Mouse (Mus musculus) layer of hippocampus, adult 9-10 months (tissue): ENCODE measurements around the gene Tph2.

Experiments
- DNase-seq: peaks from one replicate; pipeline ENCODE4 v3.0.0; 2022; ENCODE audit warnings: low spot score

The Tph2 gene

DNA sequence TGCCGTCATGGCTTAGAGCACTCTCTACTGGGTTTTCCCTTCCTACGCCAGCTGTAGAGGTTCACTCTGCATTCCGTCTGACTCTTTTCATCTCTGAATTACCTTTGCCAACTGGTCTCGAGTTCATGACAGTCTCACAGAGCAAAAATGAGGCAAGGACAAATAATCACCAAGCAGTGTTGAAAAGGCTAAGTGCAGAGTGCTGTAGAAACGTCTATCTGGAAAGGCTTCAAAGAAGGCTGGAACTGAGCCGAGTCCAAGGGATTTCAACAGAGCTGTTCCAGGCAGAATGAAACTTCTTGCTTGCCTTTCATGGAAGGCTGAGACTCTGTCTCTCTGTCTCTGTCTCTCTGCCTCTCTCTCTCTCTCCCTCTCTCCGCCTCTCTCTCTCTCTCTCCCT lies 47.8 kb downstream of the Tph2 start:
- DNase-seq = no peak

DNA sequence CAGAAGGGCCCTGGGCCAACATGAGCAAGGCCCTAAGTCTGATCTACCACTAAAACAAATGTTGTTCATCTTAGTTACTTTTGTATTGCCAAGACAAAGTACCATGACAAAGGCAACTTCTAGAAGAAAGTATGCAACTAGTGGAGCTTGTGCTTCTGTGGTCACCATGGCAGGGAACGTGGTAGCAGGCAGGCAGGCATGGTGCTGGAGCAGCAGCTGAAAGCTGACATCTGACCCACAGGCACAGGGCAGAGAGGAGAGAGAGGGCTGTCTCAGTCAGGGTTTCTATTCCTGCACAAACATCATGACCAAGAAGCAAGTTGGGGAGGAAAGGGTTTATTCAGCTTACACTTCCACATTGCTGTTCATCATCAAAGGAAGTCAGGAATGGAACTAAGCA lies 56.9 kb downstream of the Tph2 start:
- no peak for DNase-seq

DNA sequence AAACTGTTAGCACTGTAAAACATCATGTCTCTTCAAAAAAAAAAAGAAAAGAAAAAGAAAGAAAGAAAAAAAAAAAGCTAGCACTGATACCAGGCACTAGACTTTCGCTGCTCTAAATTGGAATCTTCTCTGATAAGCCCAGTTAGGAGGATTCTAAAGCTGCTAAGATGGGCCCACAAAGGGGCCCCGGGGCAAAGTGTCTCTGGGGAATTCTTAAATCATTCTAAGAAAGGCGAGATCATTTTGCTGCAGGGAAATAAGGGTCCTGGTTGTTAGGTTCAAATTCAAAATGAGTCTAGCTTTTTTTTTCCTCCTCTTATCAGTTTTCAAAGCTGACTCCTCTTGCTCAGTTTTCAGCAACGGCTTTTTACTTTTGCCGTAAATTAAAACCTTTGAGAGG lies 59.3 kb downstream of the Tph2 start:
- no peak for DNase-seq

DNA sequence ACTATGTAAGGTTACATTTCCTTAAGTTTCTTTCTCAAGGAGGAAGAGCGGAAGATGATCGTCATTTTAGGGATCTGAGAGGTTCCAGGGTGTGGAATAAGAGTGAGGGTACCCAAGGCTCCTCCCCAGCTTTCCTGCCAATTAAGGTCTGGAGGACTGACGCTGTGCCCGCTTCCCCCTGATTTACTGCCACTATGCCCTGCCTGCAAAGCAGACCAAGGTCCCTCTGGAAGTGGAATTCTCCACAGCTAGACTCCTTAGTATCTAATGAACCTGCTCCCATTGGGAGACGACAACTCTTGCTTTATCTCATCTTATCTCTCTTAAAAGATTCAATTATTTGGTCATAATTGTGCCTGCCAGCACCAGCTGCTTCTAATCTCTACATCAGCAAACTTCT lies 59.8 kb downstream of the Tph2 start:
- no peak for DNase-seq

DNA sequence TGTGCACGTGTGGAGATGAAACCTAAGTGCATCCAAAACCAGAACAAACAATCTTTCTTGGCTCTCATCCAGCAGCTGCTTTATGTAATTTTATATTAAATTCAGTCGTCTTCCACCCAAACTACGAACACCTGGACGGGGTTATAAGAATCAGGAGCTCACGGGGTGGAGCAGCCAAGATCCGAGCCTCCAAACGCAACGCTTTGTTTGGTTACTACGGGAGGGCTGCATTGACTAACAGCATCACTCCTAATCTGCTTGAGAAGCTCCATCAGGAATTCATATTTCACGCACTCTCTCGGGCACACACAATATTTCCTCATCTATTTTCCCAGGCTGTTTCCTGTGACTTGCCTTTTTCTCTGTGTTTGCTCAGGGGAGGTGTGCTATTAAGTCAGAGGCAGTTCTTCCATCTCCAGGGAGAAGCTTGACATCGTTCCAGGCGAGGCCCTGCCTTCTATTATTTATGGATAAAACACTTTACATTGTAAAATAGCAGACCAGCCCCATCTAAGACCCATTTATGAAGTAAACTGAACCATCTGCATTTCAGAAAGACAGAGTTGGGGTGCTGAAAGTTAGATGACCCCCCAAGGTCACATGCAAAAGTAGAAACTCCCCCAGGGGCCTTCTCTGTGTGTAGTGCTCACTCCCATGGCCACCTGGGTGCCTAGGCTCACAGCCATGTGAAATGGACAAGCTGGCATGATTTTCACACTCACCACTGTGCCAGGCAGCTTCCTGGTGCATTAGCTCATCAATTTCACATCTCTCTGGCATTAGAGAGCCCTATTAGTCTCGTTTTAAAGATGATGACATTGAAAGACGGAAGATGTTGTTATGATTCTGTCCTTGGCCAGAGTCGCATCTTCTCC lies 76.9 kb downstream of the Tph2 start:
- DNase-seq = no peak

DNA sequence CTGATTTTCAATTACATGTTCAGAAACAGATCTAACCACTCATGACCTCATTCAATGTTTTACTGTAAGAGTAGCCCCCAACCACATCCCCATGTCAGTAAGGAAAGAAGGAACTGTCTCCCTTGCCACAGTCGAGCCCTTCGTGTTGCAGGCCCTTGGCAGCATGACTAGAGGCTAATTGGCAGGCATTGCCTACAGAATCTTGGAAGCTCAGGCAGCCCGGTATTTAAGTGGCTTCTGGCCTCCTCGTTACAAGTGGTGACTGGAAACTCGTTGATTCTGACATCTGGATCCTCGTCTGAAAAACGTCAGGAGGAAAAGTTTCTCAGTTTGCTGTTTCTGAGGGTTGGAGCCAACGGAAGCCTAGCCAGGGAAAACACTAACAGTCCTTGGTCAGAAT lies 80.6 kb downstream of the Tph2 start:
- DNase-seq = no peak

DNA sequence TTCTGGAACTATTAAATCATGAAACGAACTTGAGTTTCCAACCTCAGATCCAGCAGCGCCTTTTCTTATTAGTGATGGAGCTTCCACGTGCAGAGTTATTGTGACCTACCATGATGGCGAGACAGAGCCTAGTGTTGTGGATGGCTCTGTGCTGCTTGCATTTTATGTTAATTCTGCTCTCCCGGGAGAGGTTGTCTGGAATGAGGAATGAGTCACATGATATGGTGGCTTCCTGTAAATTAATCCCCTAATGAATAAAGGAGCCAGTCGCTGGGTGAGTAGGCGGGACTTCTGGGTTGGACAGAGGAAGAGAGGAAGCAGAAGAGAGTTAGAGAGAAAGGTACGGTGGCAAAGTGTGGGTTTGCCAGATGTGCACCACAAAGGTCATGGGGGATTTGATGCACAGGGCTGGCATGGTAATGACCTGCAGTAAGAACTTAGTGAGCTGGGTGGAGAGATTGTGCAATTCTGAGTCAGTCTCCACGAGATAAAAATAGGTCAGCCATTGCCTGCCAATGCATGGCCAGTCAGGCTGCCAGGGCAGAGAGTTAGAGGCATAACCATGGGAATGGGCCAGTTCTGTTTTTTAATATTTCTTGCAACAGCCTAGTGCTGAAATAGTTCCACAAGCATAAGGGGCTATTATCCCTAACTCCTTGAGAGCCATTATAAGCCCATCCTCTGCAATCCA lies 84.8 kb downstream of the Tph2 start:
- no peak for DNase-seq

DNA sequence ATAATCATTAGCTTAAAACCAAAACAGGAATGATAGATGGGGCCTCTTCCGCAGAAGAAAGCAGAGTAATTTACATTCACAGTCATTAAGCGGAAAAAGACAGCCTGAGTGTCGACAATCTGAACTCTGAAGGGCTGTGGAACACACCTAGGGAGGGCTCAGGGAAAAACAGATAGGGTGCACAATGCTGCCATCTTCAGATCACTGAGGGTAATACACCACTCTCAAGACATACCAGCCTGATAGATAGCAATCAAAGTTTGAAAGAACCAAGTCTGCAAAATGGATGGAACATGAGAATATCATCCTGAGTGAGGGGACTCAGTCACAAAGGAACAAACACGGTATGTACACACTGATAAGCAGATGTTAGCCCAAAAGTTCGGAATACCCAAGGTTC lies 87.7 kb downstream of the Tph2 start:
- peak; percentile 61 for DNase-seq

DNA sequence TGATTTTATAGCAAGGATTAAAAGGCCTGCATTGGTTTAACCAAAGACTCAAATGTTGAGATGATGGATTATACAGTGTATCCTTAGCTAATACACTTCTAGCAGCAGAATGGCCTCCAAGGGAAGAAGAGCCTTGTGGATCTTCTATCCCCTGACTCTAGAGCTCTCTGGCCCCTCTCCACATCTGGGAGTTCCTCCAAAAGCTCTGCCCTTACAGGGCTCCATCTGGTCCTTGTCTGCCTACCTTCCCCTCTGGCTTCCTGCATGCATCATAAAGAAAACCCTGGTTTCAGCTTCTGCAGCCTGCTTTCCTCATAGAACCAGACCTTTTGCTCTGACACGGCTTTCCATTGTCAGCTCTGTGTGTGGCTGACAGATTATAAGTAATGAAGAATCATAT lies 88.6 kb downstream of the Tph2 start:
- no peak for DNase-seq

DNA sequence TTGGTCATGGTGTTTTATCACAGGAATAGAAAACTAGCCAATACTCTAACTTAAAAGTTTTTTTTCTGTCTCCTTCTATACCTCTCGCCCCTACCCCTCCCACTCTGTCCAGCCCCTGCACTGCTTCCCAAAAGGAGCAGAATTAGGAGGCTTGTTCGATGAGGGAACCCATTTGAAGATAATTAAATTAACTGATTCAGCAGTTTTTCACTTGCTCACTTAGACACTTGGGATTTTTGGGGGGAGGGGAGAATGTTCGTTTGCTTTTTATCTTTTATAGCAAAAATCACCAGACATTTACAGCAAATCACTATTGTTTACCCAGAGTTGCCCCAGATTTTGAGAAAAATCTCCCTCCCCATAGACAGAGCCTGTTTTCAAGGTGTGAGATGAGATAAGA lies 106.6 kb downstream of the Tph2 start:
- DNase-seq = no peak

DNA sequence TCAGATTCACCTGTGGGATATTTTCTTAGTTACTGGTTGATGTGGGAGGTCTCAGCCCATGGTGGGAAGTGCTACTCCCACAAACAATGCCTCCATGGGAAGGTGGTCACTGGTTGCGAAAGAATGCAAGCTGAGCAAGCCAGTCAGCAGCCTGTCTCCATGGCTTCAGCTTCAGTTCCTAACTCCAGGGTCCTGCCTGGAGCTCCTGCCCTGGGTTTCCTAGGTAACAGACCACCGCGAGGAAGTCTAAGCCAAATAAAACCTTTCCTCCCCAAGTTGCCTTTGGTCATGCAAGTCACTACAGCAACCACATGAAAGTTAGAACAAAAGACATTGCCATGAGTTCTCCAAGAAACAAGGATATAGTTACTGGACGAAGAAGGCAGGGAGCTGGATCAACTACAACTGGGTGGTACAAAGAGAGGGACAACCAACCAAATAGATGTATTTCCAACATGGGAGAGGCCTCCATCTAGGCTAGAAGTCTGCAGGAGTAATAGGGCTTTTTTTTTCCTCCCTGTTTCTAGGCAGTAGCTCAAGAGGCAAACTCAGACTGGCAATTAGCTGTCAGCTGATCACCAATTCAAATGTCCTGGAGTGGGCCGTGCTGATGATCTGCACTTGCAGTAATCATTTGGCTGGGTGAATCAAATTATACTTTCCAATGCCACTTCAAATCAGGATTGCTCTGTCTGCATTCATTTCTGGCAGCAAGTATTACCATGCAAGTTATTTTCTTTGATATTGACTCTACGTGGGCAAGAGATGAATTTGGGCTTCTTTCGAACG lies 115.5 kb downstream of the Tph2 start:
- no peak for DNase-seq

DNA sequence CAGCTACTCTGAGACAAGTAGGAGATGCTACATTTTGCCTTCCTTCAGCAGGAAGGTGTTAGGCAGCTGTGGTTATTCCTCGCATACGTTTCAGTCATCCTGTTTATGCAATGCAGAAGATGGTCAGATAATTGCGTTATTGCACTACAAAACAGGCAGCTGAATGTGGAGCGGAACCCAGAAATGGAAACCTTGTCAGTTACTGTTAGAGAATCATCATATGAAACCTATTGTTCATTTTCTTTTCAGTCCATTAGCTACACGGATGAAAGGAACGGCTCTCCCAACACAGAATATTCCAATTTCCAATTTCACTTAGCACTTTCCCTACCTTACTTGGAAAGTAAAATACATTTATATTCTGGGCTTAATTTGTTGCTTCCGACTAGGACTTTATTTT lies 120.9 kb downstream of the Tph2 start:
- no peak for DNase-seq

DNA sequence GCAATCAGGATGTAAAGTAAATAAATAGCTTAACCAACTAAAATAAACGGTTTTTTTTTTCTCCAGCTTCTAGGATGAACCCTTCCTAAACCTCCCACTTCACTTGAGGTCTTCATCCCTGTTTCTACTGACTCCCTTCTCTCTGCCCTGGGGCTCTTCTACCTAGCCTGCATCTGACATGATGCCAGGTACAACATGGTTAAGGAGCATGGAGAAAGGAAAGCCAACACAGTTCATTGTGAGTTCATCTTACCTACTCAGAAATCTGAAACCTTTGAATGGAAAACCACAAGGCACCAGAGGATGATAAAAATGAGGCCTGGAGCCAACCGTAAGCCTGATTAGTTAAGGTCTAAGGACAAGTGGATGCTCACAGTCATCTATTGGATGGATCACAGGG lies 123.3 kb downstream of the Tph2 start:
- no peak for DNase-seq

DNA sequence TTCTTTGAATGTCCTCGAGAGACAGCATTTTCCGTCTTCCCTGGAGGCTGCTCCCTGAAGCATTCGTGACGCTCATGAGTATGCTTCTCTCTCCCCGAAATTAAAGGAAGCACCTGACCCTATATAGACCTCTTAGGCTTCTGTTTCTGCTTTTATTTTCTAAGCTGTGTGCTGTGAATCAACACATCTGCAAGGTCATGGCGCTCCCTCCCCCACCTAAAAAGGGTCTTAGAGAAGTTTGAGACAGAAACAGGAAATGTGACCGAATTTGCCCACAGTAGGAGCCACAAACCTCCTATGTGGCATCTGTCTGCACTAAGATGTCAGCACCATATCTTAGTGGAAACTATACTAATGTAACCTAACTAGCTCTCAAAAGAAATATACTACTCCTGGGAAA lies 124.1 kb downstream of the Tph2 start:
- no peak for DNase-seq

DNA sequence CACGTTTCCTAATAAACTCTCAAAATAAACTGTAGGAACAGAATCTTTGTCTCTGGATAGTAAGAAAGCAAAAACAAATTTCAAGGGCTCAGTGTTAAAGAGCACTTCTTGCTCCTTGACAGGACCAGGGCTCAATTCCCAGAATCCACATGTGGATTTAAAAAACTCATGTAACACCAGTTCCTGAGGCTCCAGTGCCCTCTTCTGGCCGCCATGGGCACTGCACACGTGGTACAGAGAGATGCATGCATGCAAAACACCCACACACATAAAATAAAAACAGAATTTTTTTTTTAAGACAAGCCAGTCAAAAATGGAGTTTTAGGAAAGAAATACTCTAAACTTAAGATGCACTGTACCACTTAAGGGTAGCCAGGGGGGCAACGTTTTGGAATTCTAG lies 133.2 kb downstream of the Tph2 start:
- no peak for DNase-seq

DNA sequence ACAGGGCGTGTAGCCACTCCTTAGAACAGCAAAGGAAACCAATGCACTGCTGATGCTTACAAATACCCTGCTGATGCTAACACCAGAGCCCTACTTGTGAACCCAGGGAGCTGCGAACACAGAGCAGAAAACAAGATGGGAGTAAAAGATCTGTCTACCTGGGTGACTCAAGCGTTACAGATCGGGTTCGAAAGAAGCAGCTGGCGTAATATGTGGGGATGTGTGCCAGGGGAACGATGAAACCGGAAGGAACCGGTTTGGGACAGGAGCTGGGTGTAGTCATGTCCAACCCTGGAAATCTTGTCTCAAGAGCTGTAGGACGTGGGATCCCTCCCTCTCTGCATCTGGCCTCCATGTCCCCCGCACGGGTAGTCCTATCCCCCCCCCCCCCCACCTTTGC lies 134.1 kb downstream of the Tph2 start:
- no peak for DNase-seq

DNA sequence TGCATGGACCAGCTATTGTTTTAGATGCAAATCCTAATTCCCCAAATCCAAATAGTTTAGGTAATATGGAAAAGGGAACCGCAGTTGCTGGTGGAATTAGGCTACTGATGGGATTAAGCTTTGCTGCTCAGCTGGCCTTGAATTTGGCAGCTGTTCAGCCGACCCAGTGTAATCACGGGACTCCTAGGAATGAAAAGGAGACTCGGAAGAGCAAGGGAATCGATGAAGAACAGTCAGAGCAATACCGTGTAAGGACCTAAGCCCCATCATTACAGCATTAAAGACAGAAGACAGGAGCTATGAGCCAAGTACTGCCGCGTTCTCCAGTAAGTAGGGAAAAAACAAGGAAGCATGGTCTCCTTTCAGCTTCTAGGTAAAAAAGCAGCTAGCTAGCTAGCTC lies 134.6 kb downstream of the Tph2 start:
- no peak for DNase-seq

DNA sequence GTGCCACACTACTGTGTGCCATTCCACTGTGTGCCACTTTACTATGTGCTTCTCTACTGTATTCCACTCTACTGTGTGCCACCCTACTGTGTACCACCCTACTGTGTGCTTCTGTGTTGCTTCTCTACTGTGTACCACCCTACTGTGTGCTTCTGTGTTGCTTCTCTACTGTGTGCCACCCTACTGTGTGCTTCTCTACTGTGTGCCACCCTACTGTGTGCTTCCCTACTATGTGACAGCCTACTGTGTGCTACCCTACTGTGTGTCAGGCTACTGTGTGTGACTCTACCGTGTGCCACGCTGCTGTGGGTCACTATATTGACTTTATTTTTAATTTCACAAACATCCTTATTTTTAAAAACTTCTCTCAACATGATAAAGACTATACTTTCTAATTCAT lies 136.3 kb downstream of the Tph2 start:
- no peak for DNase-seq

DNA sequence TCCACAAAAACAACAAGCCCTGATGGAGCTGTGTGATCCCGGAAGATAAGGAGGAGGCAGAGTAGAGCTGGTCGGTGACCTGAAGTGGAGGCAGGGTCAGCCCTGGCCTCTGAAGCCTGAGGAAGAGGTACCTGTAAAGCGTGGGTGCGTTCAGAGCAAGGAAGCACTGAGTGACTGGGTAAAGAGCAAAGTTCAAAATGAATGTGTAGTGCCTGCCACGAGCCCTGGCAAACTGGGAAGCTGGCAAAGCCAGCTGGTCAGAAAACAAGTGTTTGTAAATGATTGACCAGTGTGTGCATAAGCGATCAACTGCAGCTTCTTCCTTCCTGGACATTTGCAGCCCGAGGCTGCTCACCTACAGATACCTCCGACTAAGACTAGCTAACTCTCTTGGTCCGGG lies 149.1 kb downstream of the Tph2 start:
- DNase-seq = no peak
